Mouse (Mus musculus) C2C12 (cell line): Measurements from ENCODE around the gene Cul7.
A peak's percentile ranks its signal among the peaks of the same experiment; 100 is the strongest.

ENCODE experiments used
- CEBPB ChIP-seq: IDR thresholded peaks from one replicate; pipeline ENCODE4 v1.6.1; 2011; ENCODE audit warnings: low read depth, mild to moderate bottlenecking, control low read depth, moderate library complexity
- CTCF ChIP-seq: IDR thresholded peaks from one replicate; pipeline ENCODE4 v1.5.1; 2011; ENCODE audit not compliant: control insufficient read depth, insufficient read depth, insufficient read length
- MAX ChIP-seq: IDR thresholded peaks from one replicate; pipeline ENCODE4 v1.6.1; 2011; ENCODE audit warnings: mild to moderate bottlenecking, control low read depth
- MYOD1 ChIP-seq: IDR thresholded peaks from one replicate; pipeline ENCODE4 v1.6.1; 2011; ENCODE audit warnings: low read depth; ENCODE audit not compliant: control insufficient read depth, insufficient read length
- USF1 ChIP-seq: IDR thresholded peaks from one replicate; pipeline ENCODE4 v1.6.1; 2011; ENCODE audit warnings: low read depth, mild to moderate bottlenecking, control low read depth, moderate library complexity

- TF ChIP-seq USF1, result no peak
- no peak for TF ChIP-seq CTCF
- TF ChIP-seq MAX, result no peak
- TF ChIP-seq CEBPB, result no peak
- peak; percentile 23 for TF ChIP-seq MYOD1
Observed at GRCm38 (mm10) chr17:46629685-46630441, 20.3 kb upstream of the Cul7 start.
